Mouse (Mus musculus): Measurements from ENCODE around the gene Smok2a. TPM values are rescaled to one million over a fixed set of nuclear protein-coding genes. Genes with fewer than 3 reads are reported as not detected.
"Not testable (repeated sequence)": the region's sequence is repeated elsewhere in the genome, so short reads cannot be mapped to it uniquely, and the experiment has no call there.

Gene Smok2a
- polyA plus RNA-seq, 1 experiment from 2014 or later = not detected

DNA sequence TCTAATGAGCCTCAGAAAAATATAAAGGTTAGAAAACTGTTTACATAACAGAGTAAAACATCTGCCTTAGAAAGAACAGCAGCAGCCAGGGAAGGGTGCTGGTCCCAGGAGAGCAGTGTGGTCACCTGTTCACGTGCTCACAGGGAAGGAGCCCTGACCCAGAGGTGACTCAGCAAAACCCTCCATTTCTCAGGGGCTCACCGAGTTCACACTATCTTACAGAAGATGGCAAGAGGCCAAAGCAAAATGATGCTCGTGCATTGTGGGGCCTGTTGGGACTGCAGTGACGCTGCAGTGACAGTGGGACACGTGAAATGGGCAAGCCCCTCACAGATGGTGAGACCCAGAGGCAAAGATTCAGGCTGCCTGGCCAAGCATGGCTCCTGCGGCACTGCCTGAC is 33.4 kb upstream of the Smok2a start:
- 71% methylated on average over 6 of the region's 6 CpGs for WGBS

GRCm38 (mm10) chr17:13188846-13189245 is 32.1 kb upstream of the Smok2a start:
- H3K4me3 ChIP-seq (ENCODE audit: low read length); H3K4me1 ChIP-seq (ENCODE audit: control insufficient read depth, insufficient read depth, low read length); ATAC-seq (ENCODE audit: low FRiP score, low TSS enrichment); H3K4me2 ChIP-seq (replicated peaks; ENCODE audit: low read depth, low read length); H3K36me3 ChIP-seq (ENCODE audit: control insufficient read depth, insufficient read depth, low read length); H3K27me3 ChIP-seq (ENCODE audit: control insufficient read depth, insufficient read depth, low read length); H3K27ac ChIP-seq (ENCODE audit: low read depth, low read length); H3K9ac ChIP-seq (ENCODE audit: low read depth, low read length): not testable (repeated sequence)
- WGBS = 91% methylated on average over 2 of the region's 2 CpGs
- H3K9me3 ChIP-seq (ENCODE audit: control insufficient read depth, low read length) = peaks cover 16% of the 10 kb centered on the region

More for the DNA sequence above, 33.4 kb upstream of the Smok2a start:
- not testable (repeated sequence) for H3K27me3 ChIP-seq (ENCODE audit: control insufficient read depth, insufficient read depth, low read length); H3K4me1 ChIP-seq (ENCODE audit: control insufficient read depth, insufficient read depth, low read length); H3K4me3 ChIP-seq (ENCODE audit: low read length); H3K36me3 ChIP-seq (ENCODE audit: control insufficient read depth, insufficient read depth, low read length); ATAC-seq (ENCODE audit: low FRiP score, low TSS enrichment); H3K9ac ChIP-seq (ENCODE audit: low read depth, low read length); H3K27ac ChIP-seq (ENCODE audit: low read depth, low read length); H3K4me2 ChIP-seq (replicated peaks; ENCODE audit: low read depth, low read length)
- H3K9me3 ChIP-seq (ENCODE audit: control insufficient read depth, low read length) = peaks cover 17% of the 10 kb centered on the region

- H3K36me3 ChIP-seq (ENCODE audit: control insufficient read depth, insufficient read depth, low read length); H3K27ac ChIP-seq (ENCODE audit: low read depth, low read length); H3K27me3 ChIP-seq (ENCODE audit: control insufficient read depth, insufficient read depth, low read length); ATAC-seq (ENCODE audit: low FRiP score, low TSS enrichment); H3K4me3 ChIP-seq (ENCODE audit: low read length); H3K4me2 ChIP-seq (replicated peaks; ENCODE audit: low read depth, low read length); H3K9ac ChIP-seq (ENCODE audit: low read depth, low read length); H3K4me1 ChIP-seq (ENCODE audit: control insufficient read depth, insufficient read depth, low read length): not testable (repeated sequence)
- 86% methylated on average over 10 of the region's 10 CpGs for WGBS
- peaks cover 21% of the 10 kb centered on the region for H3K9me3 ChIP-seq (ENCODE audit: control insufficient read depth, low read length)
These were observed 30.0 kb upstream of the Smok2a start for GRCm38 (mm10) chr17:13190836-13191583.

GRCm38 (mm10) chr17:13196486-13196885 is 24.5 kb upstream of the Smok2a start:
- H3K9ac ChIP-seq (ENCODE audit: low read depth, low read length); H3K36me3 ChIP-seq (ENCODE audit: control insufficient read depth, insufficient read depth, low read length); H3K4me3 ChIP-seq (ENCODE audit: low read length); H3K4me2 ChIP-seq (replicated peaks; ENCODE audit: low read depth, low read length); H3K27ac ChIP-seq (ENCODE audit: low read depth, low read length); H3K4me1 ChIP-seq (ENCODE audit: control insufficient read depth, insufficient read depth, low read length); H3K27me3 ChIP-seq (ENCODE audit: control insufficient read depth, insufficient read depth, low read length); ATAC-seq (ENCODE audit: low FRiP score, low TSS enrichment): not testable (repeated sequence)
- 72% methylated on average over 4 of the region's 4 CpGs for WGBS
- H3K9me3 ChIP-seq (ENCODE audit: control insufficient read depth, low read length) = peaks cover 17% of the 10 kb centered on the region

DNA sequence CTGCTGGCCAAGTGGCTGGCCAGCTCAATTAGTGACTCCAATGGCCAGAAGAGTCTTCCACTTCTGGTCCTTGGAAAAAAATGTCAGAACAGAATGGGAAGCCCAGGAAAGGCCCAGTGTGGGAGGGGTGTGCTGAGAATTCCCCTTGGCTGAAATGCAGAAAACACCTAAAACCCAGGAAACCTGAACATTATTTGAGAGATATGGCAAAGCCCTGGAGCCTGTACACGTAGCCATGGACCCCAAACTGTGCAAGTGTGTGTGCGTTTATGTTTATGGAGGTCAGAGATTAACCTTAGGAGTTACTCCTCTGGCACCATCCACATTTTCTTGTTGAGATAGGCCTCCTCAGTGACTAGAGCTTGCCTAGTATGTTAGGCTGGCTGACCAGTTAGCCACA is 22.2 kb upstream of the Smok2a start:
- not testable (repeated sequence) for H3K27me3 ChIP-seq (ENCODE audit: control insufficient read depth, insufficient read depth, low read length); H3K4me2 ChIP-seq (replicated peaks; ENCODE audit: low read depth, low read length); H3K4me1 ChIP-seq (ENCODE audit: control insufficient read depth, insufficient read depth, low read length); ATAC-seq (ENCODE audit: low FRiP score, low TSS enrichment); H3K4me3 ChIP-seq (ENCODE audit: low read length); H3K36me3 ChIP-seq (ENCODE audit: control insufficient read depth, insufficient read depth, low read length); H3K27ac ChIP-seq (ENCODE audit: low read depth, low read length); H3K9ac ChIP-seq (ENCODE audit: low read depth, low read length)
- H3K9me3 ChIP-seq (ENCODE audit: control insufficient read depth, low read length) = peaks cover 20% of the 10 kb centered on the region
- WGBS = 90% methylated on average over 2 of the region's 2 CpGs

- H3K27me3 ChIP-seq (ENCODE audit: control insufficient read depth, insufficient read depth, low read length); H3K4me3 ChIP-seq (ENCODE audit: low read length); H3K27ac ChIP-seq (ENCODE audit: low read depth, low read length); H3K36me3 ChIP-seq (ENCODE audit: control insufficient read depth, insufficient read depth, low read length); H3K4me1 ChIP-seq (ENCODE audit: control insufficient read depth, insufficient read depth, low read length); H3K4me2 ChIP-seq (replicated peaks; ENCODE audit: low read depth, low read length); H3K9ac ChIP-seq (ENCODE audit: low read depth, low read length): not testable (repeated sequence)
- WGBS = 78% methylated on average over 8 of the region's 9 CpGs
- peaks cover 20% of the 10 kb centered on the region for H3K9me3 ChIP-seq (ENCODE audit: control insufficient read depth, low read length)
- ATAC-seq (ENCODE audit: low FRiP score, low TSS enrichment) = 0 out of 2 replicates have a peak, but pooled peaks have one; percentile 20
These were observed 21.0 kb upstream of the Smok2a start for GRCm38 (mm10) chr17:13199880-13200409.

DNA sequence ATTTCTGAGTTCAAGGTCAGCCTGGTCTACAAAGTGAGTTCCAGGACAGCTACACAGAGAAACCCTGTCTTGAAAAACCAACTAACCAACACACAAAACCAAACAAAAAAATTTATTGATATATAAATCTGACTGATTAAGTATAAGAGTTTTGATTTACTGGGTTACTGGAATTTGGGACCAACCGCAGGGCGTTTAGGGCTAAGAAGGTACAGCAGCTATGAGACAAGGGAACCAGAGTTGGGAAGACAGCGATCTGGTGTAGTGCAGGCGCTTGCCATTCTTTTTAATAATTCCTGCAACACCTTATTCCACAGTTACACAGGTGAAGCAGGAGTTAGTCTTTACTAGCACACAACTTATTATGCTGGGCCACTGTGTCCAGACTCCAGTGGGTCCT is 19.4 kb upstream of the Smok2a start:
- H3K4me2 ChIP-seq (replicated peaks; ENCODE audit: low read depth, low read length); H3K36me3 ChIP-seq (ENCODE audit: control insufficient read depth, insufficient read depth, low read length); H3K4me1 ChIP-seq (ENCODE audit: control insufficient read depth, insufficient read depth, low read length); ATAC-seq (ENCODE audit: low FRiP score, low TSS enrichment); H3K27ac ChIP-seq (ENCODE audit: low read depth, low read length); H3K9ac ChIP-seq (ENCODE audit: low read depth, low read length); H3K4me3 ChIP-seq (ENCODE audit: low read length); H3K27me3 ChIP-seq (ENCODE audit: control insufficient read depth, insufficient read depth, low read length): not testable (repeated sequence)
- 92% methylated on average over 4 of the region's 4 CpGs for WGBS
- peaks cover 18% of the 10 kb centered on the region for H3K9me3 ChIP-seq (ENCODE audit: control insufficient read depth, low read length)

- not testable (repeated sequence) for H3K4me1 ChIP-seq (ENCODE audit: control insufficient read depth, insufficient read depth, low read length); H3K27ac ChIP-seq (ENCODE audit: low read depth, low read length); H3K4me2 ChIP-seq (replicated peaks; ENCODE audit: low read depth, low read length); H3K27me3 ChIP-seq (ENCODE audit: control insufficient read depth, insufficient read depth, low read length); ATAC-seq (ENCODE audit: low FRiP score, low TSS enrichment); H3K36me3 ChIP-seq (ENCODE audit: control insufficient read depth, insufficient read depth, low read length); H3K9ac ChIP-seq (ENCODE audit: low read depth, low read length); H3K4me3 ChIP-seq (ENCODE audit: low read length)
- 85% methylated on average over 2 of the region's 3 CpGs for WGBS
- peaks cover 24% of the 10 kb centered on the region for H3K9me3 ChIP-seq (ENCODE audit: control insufficient read depth, low read length)
These were observed 18.4 kb upstream of the Smok2a start for GRCm38 (mm10) chr17:13202453-13203107.

DNA sequence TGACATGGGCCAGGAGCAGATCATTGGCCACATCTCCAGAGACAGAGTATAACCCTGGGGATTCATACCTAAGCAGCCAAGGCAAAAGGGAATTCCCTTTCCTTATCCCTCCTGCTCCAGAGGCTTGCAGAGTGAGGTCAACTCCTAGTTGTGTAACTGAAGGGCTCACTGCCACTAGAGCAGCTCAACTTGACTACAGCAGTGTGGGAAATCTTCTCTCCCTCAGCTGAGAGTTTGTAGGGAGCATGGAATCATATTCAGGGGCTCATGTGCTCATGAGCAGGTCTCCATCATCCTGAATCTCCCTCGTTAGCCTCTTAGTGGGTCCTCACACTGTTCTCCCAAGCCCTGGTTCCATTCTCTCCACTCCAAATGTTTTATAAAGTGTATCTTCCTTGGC is 15.7 kb upstream of the Smok2a start:
- WGBS = 81% methylated on average over 1 of the region's 1 CpGs

More for the DNA sequence above, 15.7 kb upstream of the Smok2a start:
- H3K9me3 ChIP-seq (ENCODE audit: control insufficient read depth, low read length) = peaks cover 29% of the 10 kb centered on the region
- ATAC-seq (ENCODE audit: low FRiP score, low TSS enrichment); H3K27ac ChIP-seq (ENCODE audit: low read depth, low read length); H3K36me3 ChIP-seq (ENCODE audit: control insufficient read depth, insufficient read depth, low read length); H3K4me1 ChIP-seq (ENCODE audit: control insufficient read depth, insufficient read depth, low read length); H3K4me3 ChIP-seq (ENCODE audit: low read length); H3K27me3 ChIP-seq (ENCODE audit: control insufficient read depth, insufficient read depth, low read length); H3K9ac ChIP-seq (ENCODE audit: low read depth, low read length); H3K4me2 ChIP-seq (replicated peaks; ENCODE audit: low read depth, low read length): not testable (repeated sequence)
